In the genomic region with DNA sequence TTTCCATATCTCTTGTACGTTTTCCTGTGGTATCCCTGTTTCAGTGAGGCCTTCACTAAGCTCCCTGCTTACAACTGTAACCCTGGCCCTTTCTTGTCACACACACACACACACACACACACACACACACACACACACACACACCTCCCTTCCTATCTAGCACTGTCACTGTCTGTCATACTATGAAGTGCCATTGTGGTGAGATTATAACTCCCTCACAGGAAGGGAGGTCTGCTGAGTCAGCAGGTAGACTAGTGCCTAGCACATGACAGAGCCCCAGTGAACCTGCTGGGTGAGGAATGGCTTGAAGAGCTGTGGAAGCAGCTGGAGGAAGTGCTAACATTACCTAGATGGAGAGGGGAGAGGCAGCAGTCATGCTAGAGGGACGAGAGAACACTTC, we compare ENCODE assay signal across 9 mouse cellular contexts. TPM values are rescaled to one million over a fixed set of nuclear protein-coding genes. Genes with fewer than 3 reads are reported as not detected.
DNase-seq lines count a peak whose midpoint lies in the region; ATAC-seq lines count a peak whose summit lies in the region.
"Had no signal": no experiment of that assay in that cellular context is flagged by ENCODE, and none has a peak within 500 bp of the region (broad histone marks: within the 10 kb centered on the region; RNA-seq: fewer than 3 reads in every experiment).

No protein-coding gene starts in this region.

- 9% methylated on average over 2 of the region's 2 CpGs for WGBS in heart, embryonic 15.5 days
- WGBS in forebrain, embryonic 11.5 days = 47% methylated on average over 2 of the region's 2 CpGs

- peaks cover 6% of the 10 kb centered on the region; the same call in 1 of the 2 replicates for H3K4me1 ChIP-seq in heart, embryonic 15.5 days (replicated peaks)
- no peaks in the 10 kb centered on the region for H3K4me1 ChIP-seq in forebrain, embryonic 11.5 days (replicated peaks; ENCODE audit: control insufficient read depth, insufficient read depth, low read length)

- intact Hi-C loops in heart, postnatal 14 days (cut with DNase I) = no loop called here
- intact Hi-C loops in left cerebral cortex, postnatal 10 days (cut with DNase I) = no loop called here

- ATAC-seq in heart, embryonic 15.5 days (replicated peaks; ENCODE audit: insufficient number of reproducible peaks, insufficient read depth, low FRiP score, low read depth) = peak; percentile 65
- ATAC-seq in granulocyte monocyte progenitor cell, adult 5-6 weeks (replicated peaks; ENCODE audit: poor library complexity, severe bottlenecking) = peak; percentile 89
- ATAC-seq in forebrain, embryonic 11.5 days (replicated peaks; ENCODE audit: low FRiP score) = no peak

- H3K4me2 ChIP-seq in heart, embryonic 15.5 days = no peak overlapping the region
- no peak overlapping the region for H3K4me2 ChIP-seq in forebrain, embryonic 11.5 days (ENCODE audit: low read depth, low read length, severe bottlenecking)

- H3K36me3 ChIP-seq in heart, embryonic 15.5 days = no peaks in the 10 kb centered on the region
- H3K36me3 ChIP-seq in forebrain, embryonic 11.5 days (ENCODE audit: control insufficient read depth, insufficient read depth, low read length) = no peaks in the 10 kb centered on the region

- no peak overlapping the region for H3K27ac ChIP-seq in heart, embryonic 15.5 days
- H3K27ac ChIP-seq in forebrain, embryonic 11.5 days (ENCODE audit: low read depth, low read length) = no peak overlapping the region

- no peaks in the 10 kb centered on the region for H3K9me3 ChIP-seq in heart, embryonic 15.5 days (replicated peaks)
- no peaks in the 10 kb centered on the region for H3K9me3 ChIP-seq in forebrain, embryonic 11.5 days (ENCODE audit: control insufficient read depth, low read length)

- no peak overlapping the region for H3K9ac ChIP-seq in heart, embryonic 15.5 days
- no peak overlapping the region for H3K9ac ChIP-seq in forebrain, embryonic 11.5 days (ENCODE audit: low read length)

- H3K27me3 ChIP-seq in heart, embryonic 15.5 days = no peaks in the 10 kb centered on the region
- no peaks in the 10 kb centered on the region for H3K27me3 ChIP-seq in forebrain, embryonic 11.5 days (ENCODE audit: control insufficient read depth, insufficient read depth, low read length)

- no peak overlapping the region for H3K4me3 ChIP-seq in heart, embryonic 15.5 days
- no peak overlapping the region for H3K4me3 ChIP-seq in forebrain, embryonic 11.5 days (ENCODE audit: low read depth, low read length)
- H3K4me3 ChIP-seq: myocyte had no signal

- no peak for DNase-seq in heart, postnatal 14 days
- DNase-seq in CD4-positive helper T cell, adult 2 months (ENCODE audit: low read depth, low spot score) = peak; percentile 14
- DNase-seq in mesoderm, embryonic 11.5 days (ENCODE audit: low read depth, low spot score) = peak; percentile 48
- no peak for DNase-seq in forebrain, embryonic 11.5 days (ENCODE audit: low spot score)
- DNase-seq in cerebellum, postnatal 14 days = no peak
- DNase-seq in left cerebral cortex, postnatal 10 days (ENCODE audit: extremely low spot score in 1 of 2, low spot score in 2 of 2) = no peak

RNA-seq across cellular contexts. Expression of a gene that starts 9.3 kb away (rescaled TPM):
- polyA plus RNA-seq in heart, embryonic 15.5 days (2015; fragmentation: Nextera tagmentation; extraction: Ambion mirVana) = 11.9 and 12.2 TPM in 2 replicates
- total RNA-seq in heart, postnatal 14 days (2021) = 1 to 10 TPM; 3.7 to 3.8 TPM
- 0.85 and 1.0 TPM in 2 replicates for total RNA-seq in granulocyte monocyte progenitor cell, adult 5-6 weeks (2014; fragmentation: Nextera tagmentation)
- 0.72 and 1.3 TPM in 2 replicates for total RNA-seq in granulocyte monocyte progenitor cell, adult 5-6 weeks (2017)
- polyA plus RNA-seq in forebrain, embryonic 11.5 days (2014; fragmentation: Nextera tagmentation; extraction: Ambion mirVana) = 10.7 and 11.6 TPM in 2 replicates
- 10 to 100 TPM; 10.8 to 11.2 TPM for total RNA-seq in left cerebral cortex, postnatal 10 days (2021)
- polyA plus RNA-seq: myocyte had no signal

Comparison
In these comparisons a context has a peak if more than half of its experiments do, and no peak if none do; other contexts are left out.
1. DNase-seq: peak in CD4-positive helper T cell, adult 2 months (single experiment) and mesoderm, embryonic 11.5 days (single experiment); none in heart, postnatal 14 days (0 of 2), forebrain, embryonic 11.5 days (single experiment), cerebellum, postnatal 14 days (0 of 2) and left cerebral cortex, postnatal 10 days (0 of 2).